Comparison of ENCODE assay signal across 8 mouse cellular contexts in genomic region chr9:67140319-67140887, GRCm38 (mm10).
DNase-seq lines count a peak whose midpoint lies in the region; ATAC-seq and TF ChIP-seq lines count a peak whose summit lies in the region.

No protein-coding gene starts in this region.

- no peaks in the 10 kb centered on the region for H3K27me3 ChIP-seq in heart, embryonic 13.5 days (replicated peaks)
- H3K27me3 ChIP-seq in intestine, postnatal 0 days (replicated peaks; ENCODE audit: control insufficient read depth, insufficient read depth, low read length): no peaks in the 10 kb centered on the region

- H3K27ac ChIP-seq in heart, embryonic 13.5 days (replicated peaks): peak overlapping the region; percentile 88
- no peak overlapping the region for H3K27ac ChIP-seq in intestine, postnatal 0 days (ENCODE audit: low read depth, low read length)

- H3K9me3 ChIP-seq in heart, embryonic 13.5 days: no peaks in the 10 kb centered on the region
- no peaks in the 10 kb centered on the region for H3K9me3 ChIP-seq in intestine, postnatal 0 days (ENCODE audit: control insufficient read depth)

- no peak overlapping the region for H3K4me3 ChIP-seq in heart, embryonic 13.5 days
- no peak overlapping the region for H3K4me3 ChIP-seq in intestine, postnatal 0 days (ENCODE audit: low read depth, low read length)

- 46% methylated on average over 7 of the region's 7 CpGs for WGBS in heart, embryonic 13.5 days
- 70% methylated on average over 7 of the region's 7 CpGs for WGBS in intestine, postnatal 0 days

- DNase-seq in cerebellum, postnatal 14 days: peak; percentile 81 to 88
- DNase-seq in cerebellum, adult 11-12 months: no peak
- peak; percentile 55 for DNase-seq in right cerebral cortex, adult 18-20 months
- no peak for DNase-seq in right cerebral cortex, postnatal 25 days
- DNase-seq in right cerebral cortex, postnatal 4 days: peak; percentile 45
- DNase-seq in natural killer cell, adult 2 months (ENCODE audit: low spot score in 2 of 2): no peak

- no peak for TF ChIP-seq CTCF in intestine, postnatal 0 days (IDR thresholded peaks at IDR 0.05; ENCODE audit: low read depth)

- H3K9ac ChIP-seq in heart, embryonic 13.5 days: peak overlapping the region; percentile 40; the same call in 1 of the 2 replicates
- no peak overlapping the region for H3K9ac ChIP-seq in intestine, postnatal 0 days (ENCODE audit: low read depth, low read length)

- peaks cover 40% of the 10 kb centered on the region for H3K4me1 ChIP-seq in heart, embryonic 13.5 days
- 0 out of 2 replicates have a peak, but pooled peaks cover 4% of the 10 kb centered on the region for H3K4me1 ChIP-seq in intestine, postnatal 0 days (replicated peaks; ENCODE audit: control insufficient read depth, insufficient read depth, low read length)

- H3K36me3 ChIP-seq in heart, embryonic 13.5 days: no peaks in the 10 kb centered on the region
- H3K36me3 ChIP-seq in intestine, postnatal 0 days (ENCODE audit: control insufficient read depth, insufficient read depth): no peaks in the 10 kb centered on the region

- peak overlapping the region; percentile 20 for H3K4me2 ChIP-seq in heart, embryonic 13.5 days
- H3K4me2 ChIP-seq in intestine, postnatal 0 days (replicated peaks; ENCODE audit: low read depth): no peak overlapping the region

- peak; percentile 56; the same call in 1 of the 2 replicates for ATAC-seq in heart, embryonic 13.5 days (ENCODE audit: extremely low read depth, insufficient number of reproducible peaks, low FRiP score, low TSS enrichment)
- no peak for ATAC-seq in intestine, postnatal 0 days

Comparison
In these comparisons a context has a peak if more than half of its experiments do, and no peak if none do; other contexts are left out.
1. DNase-seq: peak in cerebellum, postnatal 14 days (2 of 2), right cerebral cortex, adult 18-20 months (single experiment) and right cerebral cortex, postnatal 4 days (single experiment); none in cerebellum, adult 11-12 months (single experiment), right cerebral cortex, postnatal 25 days (single experiment) and natural killer cell, adult 2 months (0 of 2).